Mouse (Mus musculus) ovary, adult 18-20 months (tissue): ENCODE measurements around the gene Rap1a.

Experiments
- DNase-seq: peaks from one replicate; pipeline ENCODE4 v3.0.0; 2022; ENCODE audit warnings: low spot score, mixed read lengths

Rap1a gene

GRCm38 (mm10) chr3:105806519-105807249, 5.5 kb upstream of the Rap1a start:
- DNase-seq: no peak

GRCm38 (mm10) chr3:105803600-105803999, 2.5 kb upstream of the Rap1a start:
- DNase-seq: no peak

DNA sequence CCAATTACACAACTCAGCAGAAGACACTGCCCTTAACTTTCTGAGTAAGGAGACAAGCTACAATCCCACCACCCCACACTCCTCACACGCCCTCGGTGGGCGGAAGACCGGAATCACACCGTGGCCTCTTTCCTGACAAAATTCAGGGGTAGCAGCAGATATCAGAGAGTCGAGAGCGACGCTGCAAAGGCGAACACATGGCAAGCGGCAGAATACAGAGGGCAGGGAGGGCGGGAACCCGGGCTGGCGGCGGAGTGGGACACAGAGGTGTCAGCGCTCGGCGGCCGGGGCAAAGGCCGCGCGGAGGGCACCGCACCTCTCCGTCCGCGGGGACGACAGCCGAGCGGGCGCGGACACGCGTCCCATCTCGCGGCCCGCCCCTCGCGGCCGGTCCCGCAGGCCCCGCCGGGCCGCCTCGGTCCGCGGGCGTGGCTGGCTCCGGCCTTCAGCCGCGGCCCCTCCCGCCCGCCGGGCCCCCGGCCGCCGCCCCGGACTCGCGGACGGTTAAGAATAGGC, 403 bp downstream of the Rap1a start:
- no peak for DNase-seq

DNA sequence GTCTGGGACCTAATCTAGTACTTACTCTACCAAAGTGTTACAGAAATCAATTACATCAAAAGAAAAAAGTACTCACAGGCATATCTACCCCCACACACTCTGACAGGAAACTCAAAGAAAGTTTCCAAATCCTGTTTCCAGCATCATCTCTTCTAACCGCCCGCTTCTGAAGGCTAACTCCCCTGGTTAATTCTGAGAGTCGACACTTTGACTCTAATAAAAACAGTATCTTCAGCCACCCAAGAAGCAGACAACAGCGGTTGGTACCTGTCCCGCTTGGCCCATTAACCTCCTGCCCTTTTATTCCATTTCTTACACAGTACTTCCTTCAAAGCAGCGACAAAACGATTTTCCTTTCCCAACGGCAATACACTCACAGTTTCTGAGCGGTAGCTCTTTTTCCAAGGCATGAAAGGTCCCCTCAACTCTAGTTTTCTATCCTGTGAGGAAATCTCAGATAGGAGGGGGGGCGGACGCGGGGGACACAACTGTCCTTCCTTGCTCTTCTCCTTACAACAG, 921 bp downstream of the Rap1a start:
- DNase-seq: no peak

DNA sequence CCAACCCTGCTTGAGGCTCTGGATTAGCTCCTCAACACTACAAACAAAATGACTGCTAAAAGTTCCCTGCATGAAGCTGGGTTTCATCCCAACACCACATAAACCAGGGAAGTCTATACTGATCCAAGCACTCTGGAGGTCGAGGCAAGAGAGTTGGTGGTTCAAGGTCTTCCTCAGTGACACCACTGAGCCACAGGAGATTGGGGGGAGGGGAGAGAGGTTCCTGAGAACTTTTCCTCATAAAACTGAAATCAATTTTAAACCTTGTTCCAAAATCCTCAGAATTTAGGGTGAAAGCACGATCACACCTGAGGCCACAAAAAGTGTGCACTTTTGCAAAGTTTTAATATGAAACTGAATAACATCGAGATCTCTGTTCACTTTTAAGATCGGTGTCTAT, 1.8 kb downstream of the Rap1a start:
- no peak for DNase-seq

- DNase-seq: no peak
These were observed 2.4 kb downstream of the Rap1a start for GRCm38 (mm10) chr3:105798770-105799169.

DNA sequence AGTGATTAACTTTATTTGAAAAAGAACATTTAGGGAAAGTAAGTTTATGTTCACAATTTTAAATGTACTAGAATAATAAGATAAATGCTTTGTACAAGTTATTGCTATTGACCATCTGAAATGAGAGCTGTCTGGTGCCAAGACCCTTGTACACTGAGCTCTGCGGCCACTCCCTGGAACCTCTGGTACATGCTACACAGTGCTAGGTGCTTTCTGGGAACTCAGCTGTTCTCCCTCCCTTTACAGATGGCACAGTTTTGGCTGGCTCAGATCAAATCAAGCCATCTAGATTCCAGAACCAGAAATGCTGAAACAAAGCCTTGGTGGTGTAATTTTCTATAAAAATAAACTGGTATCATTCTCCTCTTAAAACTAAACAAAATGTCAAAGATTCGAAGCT, 3.7 kb downstream of the Rap1a start:
- DNase-seq: no peak

DNA sequence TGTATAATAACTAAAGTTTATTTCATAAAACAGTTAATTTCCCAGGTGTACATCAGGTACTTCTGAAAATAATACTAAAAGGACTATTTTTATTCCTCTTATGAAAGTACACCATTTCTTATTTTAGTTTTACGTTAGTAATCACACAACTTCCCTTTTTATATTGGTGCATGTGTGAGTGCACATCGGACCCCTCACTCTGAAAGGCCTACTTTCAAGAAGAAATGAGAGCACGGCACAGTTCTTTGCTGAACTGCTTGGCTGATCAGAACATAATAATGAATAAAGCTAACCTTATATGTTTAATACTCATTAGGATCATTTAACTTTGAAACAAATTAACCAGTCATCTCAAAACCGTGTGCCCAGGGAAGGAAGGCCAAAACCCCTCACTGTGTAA, 4.4 kb downstream of the Rap1a start:
- no peak for DNase-seq

DNA sequence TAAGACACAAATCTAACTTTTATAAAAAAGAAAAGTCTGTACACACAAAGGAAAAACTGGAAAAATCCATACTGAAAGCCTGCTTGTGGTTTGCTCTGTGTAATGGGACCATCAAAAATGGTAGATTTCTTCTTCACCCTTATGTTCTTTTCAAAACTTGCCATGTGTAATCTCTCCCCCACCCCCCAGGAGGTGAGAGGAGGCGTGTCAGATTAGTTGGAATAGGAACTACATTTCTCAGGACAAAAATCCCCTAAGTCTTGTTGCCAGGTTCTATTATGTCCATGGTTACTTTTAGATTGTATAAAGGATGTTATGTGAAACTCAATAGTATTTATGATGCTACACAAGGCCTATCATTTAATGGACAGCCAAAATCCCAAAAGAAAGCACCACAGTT, 6.8 kb downstream of the Rap1a start:
- DNase-seq: no peak

- DNase-seq: no peak
These were observed 8.8 kb downstream of the Rap1a start for GRCm38 (mm10) chr3:105792309-105792708.

GRCm38 (mm10) chr3:105791129-105791528, 10.0 kb downstream of the Rap1a start:
- DNase-seq: no peak

- DNase-seq: no peak
These were observed 10.8 kb downstream of the Rap1a start for GRCm38 (mm10) chr3:105790338-105790737.

GRCm38 (mm10) chr3:105789776-105790175, 11.4 kb downstream of the Rap1a start:
- no peak for DNase-seq

DNA sequence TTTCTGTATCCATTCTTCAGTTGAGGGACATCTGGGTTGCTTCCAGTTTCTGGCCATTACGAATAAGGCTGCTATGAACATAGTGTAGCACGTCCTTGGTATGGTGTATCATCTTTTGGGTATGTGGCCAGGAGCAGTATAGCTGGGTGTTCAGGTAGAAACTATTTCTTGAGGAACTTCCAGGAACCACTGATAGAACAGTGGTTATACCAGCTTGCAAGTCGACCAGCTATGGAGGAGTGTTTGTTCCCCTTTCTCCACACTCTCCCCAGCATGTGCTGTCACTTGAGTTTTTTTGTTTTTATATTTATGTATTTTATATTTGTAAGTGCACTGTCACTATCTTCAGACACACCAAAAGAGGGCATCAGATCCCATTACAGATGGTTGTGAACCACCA, 13.8 kb downstream of the Rap1a start:
- no peak for DNase-seq

- no peak for DNase-seq
These were observed 15.3 kb downstream of the Rap1a start for GRCm38 (mm10) chr3:105785865-105786264.

DNA sequence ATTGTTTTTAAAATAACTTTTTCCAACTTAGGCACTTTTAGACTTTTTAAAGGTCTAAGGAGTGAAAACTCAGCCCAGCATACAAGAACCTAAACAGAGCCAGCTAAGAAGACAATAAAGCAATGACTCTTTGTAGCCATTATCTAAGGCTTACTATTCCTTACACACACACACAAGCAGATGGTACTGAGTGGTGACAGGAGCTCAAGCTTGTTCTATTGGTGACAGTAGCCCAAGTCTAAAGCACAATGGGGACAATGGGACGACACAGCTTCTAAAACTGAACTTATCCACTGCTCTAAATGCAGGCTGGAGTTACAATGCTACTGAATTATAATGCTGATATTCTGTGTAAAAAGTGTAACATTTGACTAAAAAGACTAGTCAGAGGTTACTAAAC, 17.3 kb downstream of the Rap1a start:
- no peak for DNase-seq

DNA sequence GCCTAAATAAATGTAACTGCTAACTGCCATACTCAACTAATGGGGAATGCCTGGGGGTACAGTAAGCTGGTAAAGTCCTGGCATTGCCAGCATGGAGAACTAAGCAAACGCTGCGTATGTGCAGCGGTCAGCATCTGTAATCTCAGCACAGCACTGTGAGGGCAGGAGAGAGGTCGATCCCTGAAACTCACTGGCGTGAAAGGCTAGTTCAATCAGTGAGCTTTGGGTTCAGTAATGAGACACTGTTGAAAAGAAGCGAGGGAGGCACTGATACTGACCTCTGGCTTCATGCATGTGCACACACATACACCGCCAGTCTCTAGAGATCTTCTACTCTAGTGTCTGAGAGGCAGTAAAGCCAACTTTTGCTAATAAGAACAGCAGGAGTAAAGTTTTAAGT, 18.7 kb downstream of the Rap1a start:
- DNase-seq: no peak

- DNase-seq: no peak
These were observed 23.1 kb downstream of the Rap1a start for GRCm38 (mm10) chr3:105777997-105778396.

- DNase-seq: no peak
These were observed 26.6 kb downstream of the Rap1a start for GRCm38 (mm10) chr3:105774496-105774895.

- DNase-seq: no peak
These were observed 29.6 kb downstream of the Rap1a start for GRCm38 (mm10) chr3:105771534-105771933.

DNA sequence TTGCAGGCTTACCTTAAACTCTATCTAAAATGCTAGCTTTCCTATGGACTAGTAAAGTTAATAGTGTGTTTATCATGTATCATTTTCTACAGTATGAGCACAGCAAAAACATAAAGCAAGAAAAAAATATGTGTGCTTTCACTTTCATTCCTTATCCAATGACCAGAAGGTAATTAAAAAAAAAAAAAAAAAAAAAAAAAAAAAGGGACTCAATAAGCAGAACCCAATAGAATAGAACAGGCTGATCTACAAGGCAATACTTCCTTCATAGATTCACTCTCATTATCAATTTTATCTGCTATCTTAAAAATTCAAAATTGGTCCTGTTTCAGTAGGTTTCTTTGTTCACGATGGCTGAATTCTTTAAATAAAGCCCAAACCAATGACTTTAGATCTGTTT, 30.3 kb downstream of the Rap1a start:
- DNase-seq: no peak

- DNase-seq: no peak
These were observed 31.8 kb downstream of the Rap1a start for GRCm38 (mm10) chr3:105769380-105769779.

DNA sequence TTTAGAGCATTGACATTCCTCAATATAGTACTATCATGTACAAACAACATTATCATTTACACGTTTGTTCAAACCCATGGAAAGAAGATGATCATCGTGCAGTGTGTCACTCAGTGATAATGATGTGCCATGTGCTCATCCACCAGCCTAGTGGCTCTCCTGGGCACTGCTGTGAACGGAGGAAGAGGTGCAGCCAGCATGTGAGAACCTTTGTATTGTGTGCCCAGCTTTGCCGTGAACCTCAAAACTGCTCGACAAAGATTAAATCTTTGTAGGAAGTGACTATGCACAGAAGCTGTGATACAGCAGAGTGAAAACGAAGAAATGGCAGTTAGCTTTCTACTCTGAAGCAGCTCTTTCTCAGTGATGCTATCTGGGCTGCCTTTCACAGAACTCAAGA, 32.6 kb downstream of the Rap1a start:
- DNase-seq: no peak
